Mouse (Mus musculus) embryonic fibroblast, embryonic 13.5 days (primary cell): ENCODE data around the gene Mrps23. TPM values are rescaled to one million over a fixed set of nuclear protein-coding genes. Genes with fewer than 3 reads are reported as not detected.

Source experiments
- H3K27ac ChIP-seq: 2 replicates; pipeline ENCODE4 v1.5.1; 2012; ENCODE audit warnings: low read length, control low read depth, inconsistent platforms; ENCODE audit not compliant: insufficient read depth
- H3K4me1 ChIP-seq: 2 replicates; pipeline ENCODE4 v1.6.1; 2011; ENCODE audit warnings: low read length; ENCODE audit not compliant: control insufficient read depth, insufficient read depth
- H3K4me3 ChIP-seq: 2 replicates; pipeline ENCODE4 v1.5.1; 2011; ENCODE audit warnings: mild to moderate bottlenecking, control low read depth, low read length; ENCODE audit not compliant: insufficient read depth
- CTCF ChIP-seq: IDR thresholded peaks from 2 replicates; pipeline ENCODE4 v1.5.1; 2011; ENCODE audit warnings: mild to moderate bottlenecking, control low read depth, low read length, moderate library complexity, borderline replicate concordance; ENCODE audit not compliant: insufficient read depth
- POLR2A ChIP-seq: IDR thresholded peaks from 2 replicates; pipeline ENCODE4 v1.6.1; 2011; ENCODE audit warnings: low read depth, mild to moderate bottlenecking, control low read depth, low read length, moderate library complexity
- polyA plus RNA-seq: library from polyadenylated mRNA; stranded (reverse); fragments of >200 nt; gene quantifications from 2 replicates; pipeline ENCODE4 v1.2.4, GENCODE M21; 2011; ENCODE audit warnings: low read depth; ENCODE audit not compliant: missing spikeins, insufficient read length

The Mrps23 gene
- polyA plus RNA-seq, 1 experiment: 71.7 TPM

DNA sequence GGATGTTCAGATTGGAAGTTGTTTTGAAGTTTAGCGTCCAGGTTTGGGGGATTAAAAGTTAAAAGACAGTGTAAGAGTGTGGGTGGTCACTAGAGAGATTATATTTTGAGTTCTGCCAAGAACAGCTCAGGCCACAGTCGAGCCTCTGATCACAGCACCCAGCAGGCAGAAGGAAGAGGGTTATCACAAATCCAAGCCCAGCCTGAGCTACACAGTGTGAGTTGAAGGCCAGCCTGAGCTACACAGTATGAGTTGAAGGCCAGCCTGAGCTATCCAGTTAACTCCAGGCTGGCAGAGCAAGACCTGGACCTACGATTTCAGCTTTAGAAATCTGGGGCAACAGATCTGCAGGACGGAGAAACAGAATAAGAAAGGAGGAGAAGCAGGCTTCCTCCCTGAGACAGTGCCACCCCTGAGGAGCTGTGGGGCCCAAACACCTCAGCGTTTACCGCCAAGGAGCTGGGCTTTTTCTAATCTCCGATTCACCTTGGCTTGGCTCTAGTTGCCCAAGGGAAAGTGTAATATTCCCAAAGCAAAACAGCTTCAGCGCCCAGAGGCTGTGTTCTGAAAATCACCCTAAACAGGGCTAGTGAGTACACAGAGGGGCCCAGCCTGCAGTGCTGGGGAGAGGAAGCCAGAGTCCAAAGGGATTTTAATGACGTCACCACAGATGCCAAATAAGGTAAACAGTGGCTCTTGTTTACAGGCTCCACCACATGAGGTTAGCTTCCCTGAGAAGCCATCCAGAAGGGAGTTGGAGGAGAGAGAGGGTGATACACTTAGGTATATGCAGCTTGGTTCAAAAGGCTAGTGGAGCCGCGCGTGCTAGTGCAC lies 37.5 kb downstream of the Mrps23 start:
- Histone ChIP-seq H3K27ac (no peak overlapping the region), H3K4me3 (no peak overlapping the region), H3K4me1 (peaks cover 2% of the 10 kb centered on the region; the same call in 1 of the 2 replicates)
- TF ChIP-seq CTCF (no peak), POLR2A (no peak)

DNA sequence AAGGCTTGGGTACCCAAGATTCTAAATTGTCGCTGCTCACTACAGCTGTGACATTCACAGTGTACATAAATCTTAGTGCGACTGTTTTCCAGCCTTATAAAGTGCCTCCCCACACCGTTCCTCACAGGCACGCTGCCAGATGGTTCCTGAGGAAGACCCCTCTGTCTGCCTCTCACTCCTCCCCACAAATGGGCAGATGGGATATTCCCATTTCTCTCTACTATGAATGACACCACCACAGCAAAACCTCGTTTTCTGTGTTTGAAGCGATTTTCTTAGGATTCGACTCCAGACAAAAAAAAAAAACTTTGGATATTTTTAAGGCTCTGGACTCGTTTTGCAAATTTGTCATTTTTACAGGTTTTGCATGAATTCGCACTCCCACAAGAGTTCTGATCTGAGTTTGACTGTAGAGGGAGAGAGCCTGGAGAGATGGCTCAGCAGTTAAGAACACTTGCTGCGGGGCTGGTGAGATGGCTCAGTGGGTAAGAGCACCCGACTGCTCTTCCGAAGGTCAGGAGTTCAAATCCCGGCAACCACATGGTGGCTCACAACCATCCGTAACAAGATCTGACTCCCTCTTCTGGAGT lies 41.5 kb downstream of the Mrps23 start:
- TF ChIP-seq CTCF: no peak
- TF ChIP-seq POLR2A: no peak
- Histone ChIP-seq H3K27ac (no peak overlapping the region), H3K4me3 (no peak overlapping the region), H3K4me1 (no peaks in the 10 kb centered on the region)

DNA sequence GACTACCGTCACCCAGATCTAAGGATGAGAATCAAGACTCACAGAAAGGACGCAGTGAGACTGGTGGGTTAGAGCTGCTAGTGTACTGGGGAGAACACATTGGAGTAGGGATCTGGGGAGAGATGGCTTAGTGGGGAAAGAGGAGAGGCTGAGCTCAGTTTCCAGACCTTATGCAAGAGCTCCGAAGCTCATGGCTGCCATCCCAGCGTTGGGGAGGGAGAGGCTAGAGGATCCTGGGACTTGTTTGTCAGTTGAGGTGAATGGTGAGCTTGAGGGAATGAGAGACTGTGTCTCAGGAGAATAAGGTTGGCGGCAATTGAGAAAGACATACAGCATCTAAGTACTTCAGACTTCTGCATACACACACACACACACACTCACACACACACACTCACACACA lies 44.4 kb downstream of the Mrps23 start:
- TF ChIP-seq CTCF (no peak), POLR2A (no peak)
- no peak overlapping the region for H3K4me3 ChIP-seq
- no peaks in the 10 kb centered on the region for H3K4me1 ChIP-seq
- no peak overlapping the region for H3K27ac ChIP-seq

DNA sequence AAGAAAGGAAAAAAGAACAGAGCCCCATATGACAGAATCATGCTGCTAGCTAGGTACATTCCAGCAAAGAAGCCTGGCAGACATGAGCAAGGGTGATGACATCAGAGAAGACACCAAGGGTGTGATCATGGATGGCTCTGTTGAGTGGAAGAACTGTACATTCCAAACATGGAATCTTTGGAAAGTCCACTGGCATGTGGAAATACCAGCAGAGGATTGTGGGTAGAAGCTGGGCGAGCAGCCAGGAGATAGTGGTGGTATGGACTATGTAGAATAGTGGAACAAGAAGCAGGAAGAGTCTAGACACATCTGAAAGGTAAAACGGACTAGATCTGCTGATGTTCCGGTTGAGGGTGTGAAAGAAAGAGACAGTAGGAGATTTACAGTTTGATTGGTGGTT lies 46.4 kb downstream of the Mrps23 start:
- TF ChIP-seq CTCF (no peak), POLR2A (no peak)
- H3K4me1 ChIP-seq: no peaks in the 10 kb centered on the region
- no peak overlapping the region for H3K4me3 ChIP-seq
- H3K27ac ChIP-seq: no peak overlapping the region

DNA sequence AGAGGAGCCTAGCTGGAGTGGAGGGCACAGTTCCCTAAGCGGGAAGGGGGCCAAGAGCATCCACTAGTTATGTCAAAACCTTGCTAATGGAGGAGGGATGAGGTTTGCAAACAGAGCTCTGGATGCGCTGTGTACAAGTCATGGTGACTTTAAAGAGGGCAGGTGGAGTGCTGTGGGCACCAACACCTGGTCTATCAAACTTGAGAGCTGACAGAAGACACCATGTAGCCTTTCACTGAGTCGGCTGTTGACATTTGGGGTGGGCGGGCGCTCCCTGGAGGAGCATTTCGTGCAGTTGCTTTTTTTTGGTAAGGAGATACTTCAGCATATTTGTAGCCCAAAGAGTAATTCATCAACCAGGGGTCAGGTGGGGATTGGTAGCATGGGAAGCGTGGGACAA lies 47.1 kb downstream of the Mrps23 start:
- no peak overlapping the region for H3K4me3 ChIP-seq
- no peak overlapping the region for H3K27ac ChIP-seq
- TF ChIP-seq CTCF (no peak), POLR2A (no peak)
- H3K4me1 ChIP-seq: no peaks in the 10 kb centered on the region

DNA sequence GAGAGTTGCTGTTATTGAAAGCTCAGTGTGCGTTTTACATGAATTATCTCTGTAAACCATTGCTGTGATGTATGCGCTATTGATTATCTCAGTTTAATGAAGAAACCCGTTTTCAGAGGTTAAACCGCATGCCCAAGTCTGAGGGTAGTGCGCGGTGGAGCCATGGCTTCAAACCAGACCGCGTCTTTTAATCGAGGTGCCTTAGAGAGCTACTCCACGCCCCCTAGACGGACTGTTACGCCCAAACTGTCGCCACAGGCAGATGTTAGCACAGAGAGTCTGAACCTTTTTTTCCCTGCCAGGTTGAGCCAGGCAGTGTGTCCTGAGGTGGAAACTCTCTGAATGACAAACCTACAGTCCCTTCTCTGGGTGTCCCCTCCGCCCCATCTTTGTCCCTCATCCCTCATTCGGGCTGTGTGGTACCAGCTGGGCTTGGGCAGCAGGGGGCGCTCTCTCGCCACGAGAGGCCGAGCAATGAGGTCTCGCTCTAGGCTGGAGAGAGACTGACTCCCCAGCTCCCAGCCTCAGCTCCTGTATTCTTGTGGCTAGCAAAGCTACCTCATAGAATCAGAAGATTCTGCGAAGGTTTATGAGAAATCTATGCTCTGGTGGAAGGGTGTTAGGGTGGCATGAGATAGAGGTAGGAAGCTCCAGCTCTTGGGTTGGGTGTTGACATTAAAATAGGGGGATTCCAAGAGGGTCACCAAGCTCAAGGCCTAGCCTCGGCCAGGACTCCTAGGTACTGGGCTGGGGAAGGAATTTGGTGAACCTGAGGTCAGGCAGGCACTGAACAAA lies 48.0 kb downstream of the Mrps23 start:
- TF ChIP-seq CTCF (peak; percentile 94), POLR2A (no peak)
- Histone ChIP-seq H3K4me1 (no peaks in the 10 kb centered on the region), H3K4me3 (no peak overlapping the region), H3K27ac (no peak overlapping the region)

DNA sequence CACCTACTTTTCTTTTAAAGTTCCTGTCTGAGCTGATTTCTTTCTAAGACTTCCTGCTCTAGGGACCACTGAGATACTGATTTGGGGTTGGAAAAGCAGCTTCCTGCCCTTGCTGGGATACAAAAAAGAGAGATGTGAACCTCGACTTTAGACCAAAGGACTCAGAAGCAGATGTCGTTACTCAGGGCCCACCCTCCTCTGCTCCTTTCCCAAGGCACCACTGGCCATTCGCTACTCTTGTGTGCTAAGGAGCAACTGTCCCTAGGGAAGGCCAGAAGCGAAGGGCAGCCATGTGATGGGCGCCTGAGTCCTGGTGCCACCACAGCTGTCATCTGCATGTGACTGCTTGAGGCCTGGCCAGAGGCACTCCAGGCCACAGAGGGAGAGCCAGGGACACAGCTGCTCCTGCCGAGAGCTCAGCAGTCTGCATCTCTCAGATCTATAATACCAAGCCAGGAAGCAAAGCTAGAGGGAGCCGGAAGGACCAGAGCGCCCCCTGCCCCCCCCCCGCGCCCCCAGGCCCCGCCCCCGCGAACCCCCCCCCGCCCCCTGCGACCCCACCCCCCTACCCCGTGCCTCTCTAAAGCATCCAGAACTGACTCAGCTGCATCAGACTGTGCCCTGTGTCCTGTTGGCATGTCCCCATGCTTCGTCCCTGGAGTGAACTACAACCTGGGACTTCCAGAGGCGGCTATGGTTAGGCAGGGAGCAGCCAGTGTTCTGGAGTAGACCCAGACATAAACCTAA lies 48.8 kb downstream of the Mrps23 start:
- TF ChIP-seq POLR2A (no peak), CTCF (no peak)
- no peak overlapping the region for H3K27ac ChIP-seq
- H3K4me3 ChIP-seq: no peak overlapping the region

DNA sequence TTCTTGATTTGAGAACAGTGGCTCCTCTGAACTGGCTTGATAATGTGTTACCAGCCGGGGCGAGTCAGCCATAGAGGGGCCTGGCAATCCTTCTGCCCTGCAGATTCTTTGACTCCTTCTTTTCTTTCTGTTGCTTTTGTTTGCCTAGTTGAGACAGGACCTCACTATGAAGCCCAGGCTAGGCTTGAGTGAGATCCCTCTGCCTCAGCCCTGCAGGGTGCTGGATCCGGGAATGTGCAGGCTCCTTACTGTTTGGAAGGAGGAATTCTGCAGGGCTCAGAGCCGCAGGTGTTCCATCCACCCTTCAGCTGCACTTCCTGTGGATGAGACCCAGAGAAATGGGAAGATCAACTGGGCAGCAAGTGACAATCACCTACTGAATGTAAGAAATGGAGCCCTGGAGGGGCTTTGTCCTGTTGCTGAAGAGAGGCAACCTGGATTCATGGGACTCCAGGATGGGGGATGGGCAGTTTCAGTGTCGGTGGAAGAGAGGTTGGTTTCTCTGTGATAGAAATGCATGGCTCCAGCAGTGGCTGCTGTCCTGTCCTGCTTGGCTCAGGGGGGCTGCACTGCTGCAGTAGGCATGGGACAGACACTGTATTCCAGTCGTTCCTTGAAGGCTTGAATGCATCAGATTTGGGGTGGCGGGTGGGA lies 49.5 kb downstream of the Mrps23 start:
- Histone ChIP-seq H3K27ac (no peak overlapping the region), H3K4me3 (no peak overlapping the region), H3K4me1 (no peaks in the 10 kb centered on the region)
- TF ChIP-seq CTCF (no peak), POLR2A (no peak)

More for the DNA sequence above, 48.8 kb downstream of the Mrps23 start:
- H3K4me1 ChIP-seq: no peaks in the 10 kb centered on the region

DNA sequence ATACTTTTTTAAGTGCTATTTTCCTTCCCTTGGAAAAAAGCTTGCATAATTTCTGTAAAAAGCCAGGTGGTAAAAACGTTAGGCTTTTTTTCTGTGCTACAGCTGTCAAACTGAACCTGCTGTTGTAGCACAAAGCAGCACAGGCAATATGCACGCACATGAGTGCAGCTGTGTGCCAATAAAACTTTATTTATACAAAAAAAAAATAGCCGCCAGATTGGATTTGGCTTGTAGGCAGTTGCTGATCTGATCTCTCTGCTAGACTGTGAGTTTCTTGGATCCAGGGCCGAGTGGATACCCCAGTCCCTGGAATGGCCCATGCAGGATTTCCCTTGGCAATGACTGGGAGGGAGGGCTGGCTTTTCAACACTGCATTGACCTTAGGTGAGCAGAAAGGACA lies 53.5 kb downstream of the Mrps23 start:
- no peak overlapping the region for H3K27ac ChIP-seq

More for the DNA sequence above, 53.5 kb downstream of the Mrps23 start:
- TF ChIP-seq POLR2A: no peak
- no peak for TF ChIP-seq CTCF
- no peaks in the 10 kb centered on the region for H3K4me1 ChIP-seq
- H3K4me3 ChIP-seq: no peak overlapping the region
